Mouse (Mus musculus) olfactory bulb, adult 2 months (tissue): ENCODE data around the gene Hoxd3. TPM values are rescaled to one million over a fixed set of nuclear protein-coding genes. Genes with fewer than 3 reads are reported as not detected.

ENCODE experiments used
- H3K27ac ChIP-seq: fragments of 200-500 bp; 2 replicates; pipeline ENCODE4 v1.5.1; 2012; ENCODE audit warnings: low read depth, low read length; ENCODE audit not compliant: insufficient read depth
- H3K4me1 ChIP-seq: fragments of 200-500 bp; 2 replicates; pipeline ENCODE4 v1.6.1; 2012; ENCODE audit warnings: low read length; ENCODE audit not compliant: control insufficient read depth, insufficient read depth
- H3K4me3 ChIP-seq: fragments of 200-500 bp; 2 replicates; pipeline ENCODE4 v1.5.1; 2012; ENCODE audit warnings: mild to moderate bottlenecking, low read depth, low read length, moderate library complexity; ENCODE audit not compliant: insufficient read depth
- CTCF ChIP-seq: fragments of 200-500 bp; IDR thresholded peaks from 2 replicates; pipeline ENCODE4 v1.5.1; 2012; ENCODE audit warnings: low read depth, mild to moderate bottlenecking, low read length, moderate library complexity; ENCODE audit not compliant: insufficient read depth
- POLR2A ChIP-seq: fragments of 200-500 bp; IDR thresholded peaks from 2 replicates; pipeline ENCODE4 v1.6.1; 2012; ENCODE audit warnings: mild to moderate bottlenecking, low read depth, low read length, moderate library complexity; ENCODE audit not compliant: insufficient read depth
- WGBS: fragments of 180-500 bp; shearing (Covaris S2); methylation state at CpG from one replicate; pipeline ENCODE4 v1.1.7; 2018; 5-methylcytosine and 5-hydroxymethylcytosine counted together
- polyA plus RNA-seq: library from polyadenylated mRNA; stranded (reverse); fragments of >200 nt; gene quantifications from 2 replicates; pipeline ENCODE4 v1.2.4, GENCODE M21; 2012; ENCODE audit warnings: low replicate concordance; ENCODE audit not compliant: missing spikeins, insufficient read depth, insufficient read length

The Hoxd3 gene
- polyA plus RNA-seq, 1 experiment = not detected

- TF ChIP-seq CTCF (no peak), POLR2A (no peak)
- H3K4me1 ChIP-seq = no peaks in the 10 kb centered on the region
- no peak overlapping the region for H3K4me3 ChIP-seq
- 2% methylated on average over 58 of the region's 58 CpGs for WGBS
- H3K27ac ChIP-seq = no peak overlapping the region
Measured at GRCm38 (mm10) chr2:74746298-74746921, 34.7 kb downstream of the Hoxd3 start.

- Histone ChIP-seq H3K4me3 (no peak overlapping the region), H3K27ac (no peak overlapping the region), H3K4me1 (no peaks in the 10 kb centered on the region)
- TF ChIP-seq CTCF = no peak
- TF ChIP-seq POLR2A = no peak
- 3% methylated on average over 24 of the region's 24 CpGs for WGBS
Measured at GRCm38 (mm10) chr2:74747006-74747405, 35.3 kb downstream of the Hoxd3 start.

GRCm38 (mm10) chr2:74747661-74748141, 36.0 kb downstream of the Hoxd3 start:
- no peak overlapping the region for H3K4me3 ChIP-seq
- WGBS = 10% methylated on average over 11 of the region's 11 CpGs
- peaks cover 2% of the 10 kb centered on the region; the same call in 1 of the 2 replicates for H3K4me1 ChIP-seq
- TF ChIP-seq CTCF (no peak), POLR2A (no peak)
- H3K27ac ChIP-seq = no peak overlapping the region

- TF ChIP-seq POLR2A (no peak), CTCF (no peak)
- 8% methylated on average over 9 of the region's 9 CpGs for WGBS
- no peak overlapping the region for H3K4me3 ChIP-seq
- peaks cover 7% of the 10 kb centered on the region; the same call in 1 of the 2 replicates for H3K4me1 ChIP-seq
- H3K27ac ChIP-seq = no peak overlapping the region
Measured at GRCm38 (mm10) chr2:74748436-74748995, 36.8 kb downstream of the Hoxd3 start.

- no peak for TF ChIP-seq POLR2A
- Histone ChIP-seq H3K27ac (no peak overlapping the region), H3K4me1 (peaks cover 7% of the 10 kb centered on the region; the same call in 1 of the 2 replicates), H3K4me3 (no peak overlapping the region)
- 1% methylated on average over 47 of the region's 47 CpGs for WGBS
Measured at GRCm38 (mm10) chr2:74749337-74750121, 37.8 kb downstream of the Hoxd3 start.

- Histone ChIP-seq H3K4me1 (peaks cover 7% of the 10 kb centered on the region; the same call in 1 of the 2 replicates), H3K27ac (no peak overlapping the region), H3K4me3 (no peak overlapping the region)
- WGBS = 17% methylated on average over 5 of the region's 5 CpGs
- TF ChIP-seq POLR2A (no peak), CTCF (no peak)
Measured at GRCm38 (mm10) chr2:74750731-74751250, 39.1 kb downstream of the Hoxd3 start.

- 63% methylated on average over 1 of the region's 1 CpGs for WGBS
- TF ChIP-seq POLR2A (no peak), CTCF (no peak)
- peaks cover 7% of the 10 kb centered on the region; the same call in 1 of the 2 replicates for H3K4me1 ChIP-seq
- H3K4me3 ChIP-seq = no peak overlapping the region
- H3K27ac ChIP-seq = no peak overlapping the region
Measured at GRCm38 (mm10) chr2:74751861-74752260, 40.1 kb downstream of the Hoxd3 start.

- no peak overlapping the region for H3K4me3 ChIP-seq
- no peak overlapping the region for H3K27ac ChIP-seq
- WGBS = 3% methylated on average over 45 of the region's 45 CpGs
- TF ChIP-seq CTCF (no peak), POLR2A (no peak)
- H3K4me1 ChIP-seq = peaks cover 7% of the 10 kb centered on the region; the same call in 1 of the 2 replicates
Measured at GRCm38 (mm10) chr2:74752431-74753174, 40.9 kb downstream of the Hoxd3 start.
